Mouse (Mus musculus) C2C12 (cell line): Measurements from ENCODE around the gene Frmd4a. TPM values are rescaled to one million over a fixed set of nuclear protein-coding genes. Genes with fewer than 3 reads are reported as not detected.

ENCODE experiments used
- H3K27me3 ChIP-seq: one replicate; pipeline ENCODE4 v1.6.1; 2011; ENCODE audit not compliant: control insufficient read depth, insufficient read depth, insufficient read length
- H3K36me3 ChIP-seq: one replicate; pipeline ENCODE4 v1.6.1; 2011; ENCODE audit not compliant: control insufficient read depth, insufficient read depth
- H3K4me3 ChIP-seq: one replicate; pipeline ENCODE4 v1.5.1; 2011; ENCODE audit warnings: mild to moderate bottlenecking, control low read depth; ENCODE audit not compliant: poor library complexity, insufficient read depth, severe bottlenecking
- H3K79me2 ChIP-seq: one replicate; pipeline ENCODE4 v1.6.1; 2011; ENCODE audit not compliant: control insufficient read depth, insufficient read depth
- H3K79me3 ChIP-seq: one replicate; pipeline ENCODE4 v1.6.1; 2011; ENCODE audit warnings: low read depth, control low read depth
- H3ac ChIP-seq: one replicate; pipeline ENCODE3; 2011; ENCODE audit warnings: low read depth; ENCODE audit not compliant: control insufficient read depth, insufficient read length
- CEBPB ChIP-seq: IDR thresholded peaks from one replicate; pipeline ENCODE4 v1.6.1; 2011; ENCODE audit warnings: low read depth, mild to moderate bottlenecking, control low read depth, moderate library complexity
- CTCF ChIP-seq: IDR thresholded peaks from one replicate; pipeline ENCODE4 v1.5.1; 2011; ENCODE audit not compliant: control insufficient read depth, insufficient read depth, insufficient read length
- FOSL1 ChIP-seq: IDR thresholded peaks from one replicate; pipeline ENCODE4 v1.8.0; 2011; ENCODE audit warnings: mild to moderate bottlenecking, low read length; ENCODE audit not compliant: poor library complexity, insufficient read depth, severe bottlenecking
- MAX ChIP-seq: IDR thresholded peaks from one replicate; pipeline ENCODE4 v1.6.1; 2011; ENCODE audit warnings: mild to moderate bottlenecking, control low read depth
- MYOD1 ChIP-seq: IDR thresholded peaks from one replicate; pipeline ENCODE4 v1.6.1; 2011; ENCODE audit warnings: low read depth; ENCODE audit not compliant: control insufficient read depth, insufficient read length
- MYOG ChIP-seq: IDR thresholded peaks from one replicate; pipeline ENCODE4 v1.6.1; 2011; ENCODE audit not compliant: control insufficient read depth, insufficient read length; ENCODE audit errors: extremely low read depth
- USF1 ChIP-seq: IDR thresholded peaks from one replicate; pipeline ENCODE4 v1.6.1; 2011; ENCODE audit warnings: low read depth, mild to moderate bottlenecking, control low read depth, moderate library complexity
- polyA plus RNA-seq: library from polyadenylated mRNA; unstranded; fragments of >200 nt; fragmentation: generic; extraction: Trizol; gene quantifications from one replicate; pipeline ENCODE4 v1.2.1, GENCODE M21; 2012; ENCODE audit warnings: missing spikeins

The Frmd4a gene
- polyA plus RNA-seq, 1 experiment: 32.7 TPM

DNA sequence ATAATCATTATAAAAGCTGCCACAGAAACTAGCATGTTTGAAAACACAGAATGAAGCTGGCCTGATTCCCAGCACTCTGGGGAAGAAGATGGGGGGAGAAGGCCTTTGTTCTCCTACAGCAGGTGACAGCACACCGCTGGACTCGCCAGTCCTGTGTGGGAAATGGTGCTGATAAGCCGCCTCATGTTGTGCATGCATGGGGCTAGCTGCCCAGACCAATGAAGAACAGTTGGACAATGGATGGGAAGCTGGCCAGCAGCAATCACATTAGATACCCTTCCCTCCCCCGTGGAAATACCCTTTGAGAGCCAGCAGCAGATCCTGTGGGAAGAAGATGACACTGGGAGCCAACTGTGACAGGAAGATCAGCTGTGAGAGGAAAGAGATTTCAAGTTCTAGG lies 210.0 kb downstream of the Frmd4a start:
- Histone ChIP-seq H3K4me3 (no peak overlapping the region), H3K79me2 (no peaks in the 10 kb centered on the region)

DNA sequence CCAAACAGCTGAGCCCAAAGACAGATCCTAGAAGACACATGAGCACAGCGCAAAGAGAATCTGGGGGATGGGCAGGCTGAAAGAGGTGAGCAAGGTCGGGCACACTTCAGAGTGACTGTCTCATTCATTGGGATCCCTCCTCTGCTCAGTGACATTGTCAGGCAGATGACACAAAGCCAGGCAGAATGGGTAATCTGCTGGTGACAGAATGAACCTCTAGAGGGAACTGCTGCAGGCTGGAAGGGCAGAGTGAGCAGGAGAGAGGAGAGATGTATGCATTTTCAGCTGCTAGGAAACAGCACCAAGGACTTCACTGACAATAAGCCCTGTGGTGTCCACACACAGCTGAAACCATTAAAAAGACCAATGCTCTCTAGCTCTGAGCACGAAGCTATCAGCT lies 211.0 kb downstream of the Frmd4a start:
- H3ac ChIP-seq: no peak overlapping the region
- no peaks in the 10 kb centered on the region for H3K79me3 ChIP-seq
- H3K36me3 ChIP-seq: no peaks in the 10 kb centered on the region
- H3K4me3 ChIP-seq: no peak overlapping the region
- peaks cover 28% of the 10 kb centered on the region for H3K27me3 ChIP-seq
- no peaks in the 10 kb centered on the region for H3K79me2 ChIP-seq
- TF ChIP-seq FOSL1 (no peak), MYOD1 (no peak), MAX (no peak)

More for the DNA sequence above, 210.0 kb downstream of the Frmd4a start:
- H3K36me3 ChIP-seq: no peaks in the 10 kb centered on the region
- no peak overlapping the region for H3ac ChIP-seq
- H3K79me3 ChIP-seq: no peaks in the 10 kb centered on the region
- TF ChIP-seq FOSL1 (no peak), MAX (no peak)
- H3K27me3 ChIP-seq: peaks cover 23% of the 10 kb centered on the region

DNA sequence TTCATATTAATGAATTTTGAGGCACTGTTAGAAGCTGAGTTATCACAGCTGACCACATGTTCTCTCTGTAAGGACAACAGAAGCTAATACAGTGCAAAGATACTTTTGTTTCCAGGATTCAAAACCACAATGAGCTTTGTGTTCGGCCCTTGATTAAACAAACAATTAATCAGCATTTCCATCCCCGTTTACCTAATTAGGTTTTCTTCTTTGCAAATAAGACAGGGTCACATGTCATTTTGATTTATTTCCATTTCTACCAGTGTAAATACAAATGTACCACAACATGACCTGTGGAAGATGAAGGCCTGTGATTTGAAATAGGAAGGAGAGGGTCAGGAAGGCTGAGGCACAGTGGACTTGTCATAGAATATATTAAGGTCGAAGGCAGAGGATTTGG lies 214.8 kb downstream of the Frmd4a start:
- Histone ChIP-seq H3K27me3 (peaks cover 30% of the 10 kb centered on the region), H3K4me3 (no peak overlapping the region), H3ac (no peak overlapping the region), H3K79me2 (no peaks in the 10 kb centered on the region), H3K79me3 (no peaks in the 10 kb centered on the region), H3K36me3 (no peaks in the 10 kb centered on the region)
- no peak for TF ChIP-seq CEBPB
- TF ChIP-seq MYOG: no peak
- TF ChIP-seq CTCF: no peak
- TF ChIP-seq FOSL1: no peak
- TF ChIP-seq MAX: no peak
- TF ChIP-seq USF1: no peak
- TF ChIP-seq MYOD1: no peak

DNA sequence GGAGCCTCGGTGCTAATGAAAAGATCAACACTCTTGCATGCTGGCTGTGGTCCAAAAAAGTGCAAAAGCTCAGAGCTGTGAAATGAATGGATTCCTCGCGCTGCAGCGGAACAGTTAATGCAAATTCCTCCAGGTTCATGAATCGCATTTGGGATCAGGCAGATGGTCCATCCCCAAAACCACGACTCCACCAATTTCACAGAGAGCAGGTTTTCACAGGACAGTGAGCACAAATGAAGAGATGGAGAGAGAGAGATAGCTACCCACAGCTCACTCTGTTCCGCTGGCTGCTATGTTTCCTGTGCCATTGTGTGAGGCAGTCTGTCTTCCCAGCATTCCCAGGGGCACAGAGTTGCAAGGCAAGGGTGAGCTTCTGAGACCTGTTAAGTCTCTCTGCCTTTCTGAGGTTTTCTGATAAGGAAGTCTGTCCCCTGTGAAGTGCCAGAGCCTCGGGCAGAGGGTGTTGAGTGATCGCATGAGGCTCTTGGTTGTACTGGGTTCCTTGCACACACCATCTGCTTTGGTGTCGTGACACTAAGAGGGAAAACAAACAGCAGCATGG lies 215.3 kb downstream of the Frmd4a start:
- TF ChIP-seq MYOD1 (no peak), MAX (no peak), CEBPB (no peak), USF1 (no peak), CTCF (no peak)
- peaks cover 28% of the 10 kb centered on the region for H3K27me3 ChIP-seq
- no peak overlapping the region for H3K4me3 ChIP-seq
- no peaks in the 10 kb centered on the region for H3K36me3 ChIP-seq
- H3ac ChIP-seq: no peak overlapping the region
- H3K79me2 ChIP-seq: no peaks in the 10 kb centered on the region
- H3K79me3 ChIP-seq: no peaks in the 10 kb centered on the region

DNA sequence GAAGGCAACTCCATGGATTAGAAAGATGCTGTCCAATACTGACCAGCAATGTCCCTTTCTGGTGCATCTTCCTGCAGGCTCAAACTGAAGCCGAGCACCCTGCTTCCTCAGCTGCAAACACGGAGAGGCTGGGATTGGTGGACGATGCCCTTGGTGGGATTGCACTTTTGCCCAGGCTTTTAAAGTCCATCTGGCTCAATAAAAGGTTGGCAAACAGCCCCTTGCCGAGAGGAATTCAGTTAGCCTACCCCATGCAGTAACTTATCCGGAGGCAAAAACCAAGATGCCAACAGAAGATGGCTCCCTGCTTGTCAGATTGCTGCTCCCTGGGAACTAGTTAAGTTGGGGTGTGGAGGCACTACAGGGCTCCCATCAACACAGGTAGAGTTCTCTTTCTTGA lies 220.2 kb downstream of the Frmd4a start:
- Histone ChIP-seq H3K36me3 (no peaks in the 10 kb centered on the region), H3K79me3 (no peaks in the 10 kb centered on the region), H3K27me3 (peaks cover 25% of the 10 kb centered on the region), H3K4me3 (no peak overlapping the region), H3K79me2 (no peaks in the 10 kb centered on the region), H3ac (no peak overlapping the region)
- TF ChIP-seq FOSL1 (no peak), MAX (no peak), MYOG (no peak), USF1 (no peak), MYOD1 (no peak), CTCF (no peak), CEBPB (no peak)

DNA sequence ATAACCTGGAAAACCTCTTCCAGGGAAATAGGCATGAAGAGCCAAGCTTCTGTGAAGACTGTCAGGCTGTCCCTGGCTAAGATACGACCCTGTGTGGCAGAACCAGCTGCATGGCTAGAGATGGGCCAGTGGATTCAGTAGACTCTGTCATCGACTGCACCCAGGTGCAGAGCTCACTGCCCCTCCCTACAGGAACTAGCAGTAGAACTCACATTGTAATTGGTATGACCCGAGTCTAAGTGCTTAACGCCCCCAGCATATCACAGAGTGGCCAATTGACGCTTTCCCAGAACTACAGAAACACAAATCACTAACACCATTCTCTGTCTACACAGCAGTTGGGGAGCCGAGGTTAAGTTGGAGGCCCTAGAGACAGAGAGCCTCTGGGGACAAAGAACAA lies 232.2 kb downstream of the Frmd4a start:
- TF ChIP-seq MYOG (no peak), MYOD1 (no peak), FOSL1 (no peak)
- Histone ChIP-seq H3K4me3 (no peak overlapping the region), H3K79me3 (no peaks in the 10 kb centered on the region), H3K27me3 (peaks cover 20% of the 10 kb centered on the region), H3K36me3 (no peaks in the 10 kb centered on the region), H3K79me2 (no peaks in the 10 kb centered on the region), H3ac (no peak overlapping the region)
